Mouse (Mus musculus): ENCODE measurements around the gene Pbxip1. TPM values are rescaled to one million over a fixed set of nuclear protein-coding genes. Genes with fewer than 3 reads are reported as not detected.

Pbxip1 gene
- polyA plus RNA-seq, 1 experiment from 2014 or later, result 7.6 TPM

- no peak overlapping the region for H3K9ac ChIP-seq (replicated peaks; ENCODE audit: low read length)
- no peaks in the 10 kb centered on the region for H3K9me3 ChIP-seq (ENCODE audit: control insufficient read depth, low read length)
- DNase-seq, result no peak
- ATAC-seq (ENCODE audit: low FRiP score, low TSS enrichment), result no peak
- 69% methylated on average over 3 of the region's 3 CpGs for WGBS
- peaks cover 10% of the 10 kb centered on the region; the same call in 1 of the 2 replicates for H3K4me1 ChIP-seq (ENCODE audit: control insufficient read depth, insufficient read depth, low read length)
- no peaks in the 10 kb centered on the region for H3K27me3 ChIP-seq (ENCODE audit: control insufficient read depth, insufficient read depth, low read length)
- H3K36me3 ChIP-seq (ENCODE audit: control insufficient read depth, insufficient read depth, low read length), result no peaks in the 10 kb centered on the region
- H3K4me2 ChIP-seq (ENCODE audit: low read length), result no peak overlapping the region
- H3K27ac ChIP-seq (replicated peaks; ENCODE audit: low read depth, low read length), result no peak overlapping the region
- no peak overlapping the region for H3K4me3 ChIP-seq (replicated peaks; ENCODE audit: low read depth, low read length)
Observed at GRCm38 (mm10) chr3:89496366-89496765, 59.9 kb downstream of the Pbxip1 start.

DNA sequence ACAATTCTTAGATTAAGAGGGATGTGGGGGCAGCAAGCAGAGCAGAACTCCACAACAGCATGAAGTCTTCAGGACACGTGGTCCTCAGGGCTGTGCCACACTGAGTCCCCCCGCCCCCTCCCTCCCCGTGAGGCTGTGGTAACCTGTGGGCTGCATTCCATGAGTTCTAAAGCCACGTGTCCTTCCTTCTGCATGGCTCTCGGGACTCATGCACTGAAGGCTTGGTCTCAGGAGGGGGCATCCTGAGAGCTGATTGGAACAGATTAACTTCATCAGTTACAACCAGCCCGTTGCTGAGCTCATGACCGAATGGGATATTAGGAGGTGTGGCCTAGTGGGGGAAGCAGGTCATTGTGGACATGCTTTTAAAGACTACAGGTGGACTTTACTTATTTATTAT is 63.2 kb downstream of the Pbxip1 start:
- Histone ChIP-seq H3K4me1 (ENCODE audit: control insufficient read depth, insufficient read depth, low read length) (no peaks in the 10 kb centered on the region), H3K4me3 (replicated peaks; ENCODE audit: low read depth, low read length) (no peak overlapping the region), H3K9me3 (ENCODE audit: control insufficient read depth, low read length) (no peaks in the 10 kb centered on the region), H3K9ac (replicated peaks; ENCODE audit: low read length) (no peak overlapping the region), H3K36me3 (ENCODE audit: control insufficient read depth, insufficient read depth, low read length) (no peaks in the 10 kb centered on the region), H3K27me3 (ENCODE audit: control insufficient read depth, insufficient read depth, low read length) (no peaks in the 10 kb centered on the region), H3K4me2 (ENCODE audit: low read length) (no peak overlapping the region), H3K27ac (replicated peaks; ENCODE audit: low read depth, low read length) (no peak overlapping the region)
- DNase-seq (no peak), ATAC-seq (ENCODE audit: low FRiP score, low TSS enrichment) (no peak)
- WGBS, result 48% methylated on average over 7 of the region's 7 CpGs

Other genes starting within 250 kb of the Pbxip1 start
- 42.0 and 47.8 TPM in 2 replicates for gene Gba, start 233.8 kb upstream of the Pbxip1 start, polyA plus RNA-seq (2014; fragmentation: Nextera tagmentation; extraction: Ambion mirVana)
- 46.0 and 47.6 TPM in 2 replicates for gene Thbs3, start 221.5 kb upstream of the Pbxip1 start, polyA plus RNA-seq (2014; fragmentation: Nextera tagmentation; extraction: Ambion mirVana)
- 144 and 151 TPM in 2 replicates for gene Mtx1, start 209.6 kb upstream of the Pbxip1 start, polyA plus RNA-seq (2014; fragmentation: Nextera tagmentation; extraction: Ambion mirVana)
- gene Muc1, start 207.6 kb upstream of the Pbxip1 start, polyA plus RNA-seq (2014; fragmentation: Nextera tagmentation; extraction: Ambion mirVana), result 2.1 and 2.4 TPM in 2 replicates
- 199 and 237 TPM in 2 replicates for gene Krtcap2, start 190.7 kb upstream of the Pbxip1 start, polyA plus RNA-seq (2014; fragmentation: Nextera tagmentation; extraction: Ambion mirVana)
- 63.4 and 71.8 TPM in 2 replicates for gene Trim46, start 190.4 kb upstream of the Pbxip1 start, polyA plus RNA-seq (2014; fragmentation: Nextera tagmentation; extraction: Ambion mirVana)
- 71.6 and 84.1 TPM in 2 replicates for gene Dpm3, start 177.3 kb upstream of the Pbxip1 start, polyA plus RNA-seq (2014; fragmentation: Nextera tagmentation; extraction: Ambion mirVana)
- gene Slc50a1, start 166.1 kb upstream of the Pbxip1 start, polyA plus RNA-seq (2014; fragmentation: Nextera tagmentation; extraction: Ambion mirVana), result 35.3 and 38.1 TPM in 2 replicates
- gene Efna1, start 155.6 kb upstream of the Pbxip1 start, polyA plus RNA-seq (2014; fragmentation: Nextera tagmentation; extraction: Ambion mirVana), result 5.2 and 8.7 TPM in 2 replicates
- gene Efna3, start 113.7 kb upstream of the Pbxip1 start, polyA plus RNA-seq (2014; fragmentation: Nextera tagmentation; extraction: Ambion mirVana), result 31.1 and 43.4 TPM in 2 replicates
- gene Efna4, start 98.7 kb upstream of the Pbxip1 start, polyA plus RNA-seq (2014; fragmentation: Nextera tagmentation; extraction: Ambion mirVana), result 5.6 and 5.9 TPM in 2 replicates
- 32.2 and 36.2 TPM in 2 replicates for gene Adam15, start 86.7 kb upstream of the Pbxip1 start, polyA plus RNA-seq (2014; fragmentation: Nextera tagmentation; extraction: Ambion mirVana)
- gene Dcst2, start 74.7 kb upstream of the Pbxip1 start, polyA plus RNA-seq (2014; fragmentation: Nextera tagmentation; extraction: Ambion mirVana), result 0.14 and 0.36 TPM in 2 replicates
- gene Dcst1, start 71.5 kb upstream of the Pbxip1 start, polyA plus RNA-seq (2014; fragmentation: Nextera tagmentation; extraction: Ambion mirVana), result 0.54 and 0.55 TPM in 2 replicates
- 0.42 and 0.47 TPM in 2 replicates for gene Zbtb7b, start 41.9 kb upstream of the Pbxip1 start, polyA plus RNA-seq (2014; fragmentation: Nextera tagmentation; extraction: Ambion mirVana)
- 0.53 TPM in 1 of 2 replicates, not detected in the other for gene Lenep, start 33.9 kb upstream of the Pbxip1 start, polyA plus RNA-seq (2014; fragmentation: Nextera tagmentation; extraction: Ambion mirVana)
- gene Flad1, start 24.8 kb upstream of the Pbxip1 start, polyA plus RNA-seq (2014; fragmentation: Nextera tagmentation; extraction: Ambion mirVana), result 34.8 and 34.9 TPM in 2 replicates
- 103 and 115 TPM in 2 replicates for gene Cks1b, start 18.3 kb upstream of the Pbxip1 start, polyA plus RNA-seq (2014; fragmentation: Nextera tagmentation; extraction: Ambion mirVana)
- gene Shc1, start 18.3 kb upstream of the Pbxip1 start, polyA plus RNA-seq (2014; fragmentation: Nextera tagmentation; extraction: Ambion mirVana), result 5.9 and 10.2 TPM in 2 replicates
- gene Pygo2, start 6.5 kb upstream of the Pbxip1 start, polyA plus RNA-seq (2014; fragmentation: Nextera tagmentation; extraction: Ambion mirVana), result 43.4 and 50.6 TPM in 2 replicates
- 106 and 132 TPM in 2 replicates for gene Pmvk, start 17.8 kb downstream of the Pbxip1 start, polyA plus RNA-seq (2014; fragmentation: Nextera tagmentation; extraction: Ambion mirVana)
- 5.3 and 6.4 TPM in 2 replicates for gene Kcnn3, start 83.5 kb downstream of the Pbxip1 start, polyA plus RNA-seq (2014; fragmentation: Nextera tagmentation; extraction: Ambion mirVana)